Mouse (Mus musculus) thymus, adult 2 months (tissue): ENCODE results near the gene Slc51a. TPM values are rescaled to one million over a fixed set of nuclear protein-coding genes. Genes with fewer than 3 reads are reported as not detected.
"Not testable (repeated sequence)": the region's sequence is repeated elsewhere in the genome, so short reads cannot be mapped to it uniquely, and the experiment has no call there.

Source experiments
- DNase-seq: peaks from one replicate; pipeline ENCODE4 v3.0.0; 2021
- H3K27ac ChIP-seq: fragments of 200-500 bp; 2 replicates; pipeline ENCODE4 v1.5.1; 2012; ENCODE audit warnings: low read length, control low read depth; ENCODE audit not compliant: control insufficient read depth, insufficient read depth
- H3K27me3 ChIP-seq: fragments of 200-500 bp; 2 replicates; pipeline ENCODE4 v1.6.1; 2012; ENCODE audit warnings: mild to moderate bottlenecking, low read length, moderate library complexity, mixed read lengths; ENCODE audit not compliant: control insufficient read depth, insufficient read depth
- H3K36me3 ChIP-seq: fragments of 200-500 bp; 2 replicates; pipeline ENCODE4 v1.6.1; 2012; ENCODE audit warnings: mild to moderate bottlenecking, low read length, moderate library complexity; ENCODE audit not compliant: control insufficient read depth, insufficient read depth
- H3K4me1 ChIP-seq: fragments of 200-500 bp; replicated peaks from 2 replicates; pipeline ENCODE4 v1.6.1; 2012; ENCODE audit warnings: low read length; ENCODE audit not compliant: control insufficient read depth, insufficient read depth
- H3K4me3 ChIP-seq: fragments of 200-500 bp; 2 replicates; pipeline ENCODE4 v1.5.1; 2012; ENCODE audit warnings: mild to moderate bottlenecking, low read length, control low read depth, moderate library complexity; ENCODE audit not compliant: control insufficient read depth, insufficient read depth
- CTCF ChIP-seq: fragments of 200-500 bp; IDR thresholded peaks from 2 replicates; pipeline ENCODE4 v1.5.1; 2012; ENCODE audit warnings: mild to moderate bottlenecking, control low read depth, low read length, moderate library complexity, borderline replicate concordance; ENCODE audit not compliant: control insufficient read depth, poor library complexity, insufficient read depth; ENCODE audit errors: extremely low read depth
- POLR2A ChIP-seq: fragments of 200-500 bp; IDR thresholded peaks from 2 replicates; pipeline ENCODE4 v1.6.1; 2012; ENCODE audit warnings: mild to moderate bottlenecking, low read length, control low read depth, moderate library complexity; ENCODE audit not compliant: control insufficient read depth, poor library complexity, insufficient read depth; ENCODE audit errors: extremely low read depth
- WGBS: fragments of 180-500 bp; shearing (Covaris S2); methylation state at CpG from one replicate; pipeline ENCODE4 v1.1.7; 2018; 5-methylcytosine and 5-hydroxymethylcytosine counted together
- polyA plus RNA-seq: library from polyadenylated mRNA; depleted of rRNA; stranded (reverse); fragments of >200 nt; gene quantifications from 2 replicates; pipeline ENCODE4 v1.2.3, GENCODE M21; 2012

The Slc51a gene
- polyA plus RNA-seq, 1 experiment = 1.3 TPM

- H3K27me3 ChIP-seq = no peaks in the 10 kb centered on the region
- H3K4me1 ChIP-seq = peaks cover 8% of the 10 kb centered on the region
- H3K27ac ChIP-seq = no peak overlapping the region
- DNase-seq = no peak
- no peaks in the 10 kb centered on the region for H3K36me3 ChIP-seq
- 94% methylated on average over 12 of the region's 12 CpGs for whole genome bisulfite sequencing
- TF ChIP-seq CTCF = no peak
- no peak for TF ChIP-seq POLR2A
- no peak overlapping the region for H3K4me3 ChIP-seq
Measured at GRCm38 (mm10) chr16:32502621-32503335, 15.1 kb upstream of the Slc51a start.

DNA sequence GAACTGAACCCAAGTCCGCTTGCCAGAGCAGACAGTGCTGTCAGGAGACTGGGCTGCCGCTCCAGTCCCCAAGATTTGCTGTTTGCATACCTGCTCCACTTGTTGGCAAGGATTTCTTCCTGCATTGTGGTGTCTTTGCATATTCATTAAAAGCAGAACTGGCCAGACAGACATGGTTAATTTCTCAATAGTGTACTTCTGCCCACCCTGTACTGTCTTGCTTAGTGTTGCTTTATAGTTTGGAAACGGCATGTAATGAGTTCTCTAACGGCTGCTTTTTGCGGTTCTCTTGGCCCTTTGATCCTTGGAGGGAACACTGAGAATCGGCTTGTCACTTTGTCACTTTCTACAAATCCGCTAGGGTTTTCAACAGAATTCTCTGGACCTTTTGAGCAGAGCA is 13.8 kb upstream of the Slc51a start:
- Histone ChIP-seq H3K36me3 (no peaks in the 10 kb centered on the region), H3K4me1 (peaks cover 8% of the 10 kb centered on the region), H3K27me3 (no peaks in the 10 kb centered on the region), H3K4me3 (no peak overlapping the region), H3K27ac (no peak overlapping the region)
- TF ChIP-seq POLR2A = no peak
- TF ChIP-seq CTCF = no peak
- no peak for DNase-seq
- 69% methylated on average over 7 of the region's 7 CpGs for WGBS

- H3K4me3 ChIP-seq = no peak overlapping the region
- no peak overlapping the region for H3K27ac ChIP-seq
- peak; percentile 86 for DNase-seq
- peak; percentile 96 for TF ChIP-seq CTCF
- no peak for TF ChIP-seq POLR2A
- H3K36me3 ChIP-seq = no peaks in the 10 kb centered on the region
- peaks cover 8% of the 10 kb centered on the region for H3K4me1 ChIP-seq
- no peaks in the 10 kb centered on the region for H3K27me3 ChIP-seq
- 22% methylated on average over 22 of the region's 22 CpGs for WGBS
Measured at GRCm38 (mm10) chr16:32499430-32500037, 11.9 kb upstream of the Slc51a start.

DNA sequence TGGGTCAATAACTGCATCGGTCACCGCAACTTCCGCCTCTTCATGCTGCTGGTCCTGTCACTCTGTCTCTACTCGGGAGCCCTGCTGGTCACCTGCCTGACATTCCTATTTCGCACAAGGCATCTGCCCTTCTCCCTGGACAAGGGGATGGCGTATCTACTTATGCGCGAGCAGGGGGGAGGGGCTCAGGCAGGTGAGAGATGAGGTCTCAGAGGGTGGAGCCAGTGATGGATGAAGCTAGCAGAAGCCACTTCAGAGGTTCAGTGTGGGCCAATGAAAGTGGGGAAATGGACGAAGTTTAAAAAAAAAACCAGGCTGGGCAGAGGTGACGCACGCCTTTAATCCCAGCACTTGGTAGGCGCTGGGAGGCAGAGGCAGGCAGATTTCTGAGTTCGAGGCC is 11.3 kb upstream of the Slc51a start:
- TF ChIP-seq CTCF (no peak), POLR2A (no peak)
- Histone ChIP-seq H3K27ac (no peak overlapping the region), H3K27me3 (no peaks in the 10 kb centered on the region), H3K36me3 (no peaks in the 10 kb centered on the region), H3K4me3 (no peak overlapping the region), H3K4me1 (peaks cover 8% of the 10 kb centered on the region)
- no peak for DNase-seq
- WGBS = 89% methylated on average over 13 of the region's 13 CpGs

DNA sequence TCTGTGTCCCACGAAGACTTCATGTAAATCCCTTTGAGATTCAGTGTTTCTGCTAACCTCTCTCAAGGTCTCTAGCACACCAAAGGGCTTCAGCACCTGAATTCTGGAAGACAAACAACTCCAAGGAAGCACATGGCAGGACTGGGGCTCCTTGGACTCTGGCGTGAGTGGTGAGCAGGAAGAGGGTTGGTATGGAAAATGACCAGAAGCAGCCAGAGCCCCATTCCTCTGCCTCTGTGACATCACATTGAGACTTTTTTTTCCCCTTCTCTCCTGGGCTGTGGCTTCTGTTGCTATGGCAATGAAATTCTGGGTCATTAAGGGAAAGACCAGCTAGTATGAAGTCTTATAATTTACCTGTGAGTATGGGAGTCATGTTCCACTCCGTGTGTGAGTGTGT is 8.3 kb upstream of the Slc51a start, which contains the start of gene Zdhhc19:
Zdhhc19 (plus strand) TSS at position 301 of the 400 bp plus-strand sequence.
- Histone ChIP-seq H3K27me3 (no peaks in the 10 kb centered on the region), H3K4me1 (0 out of 2 replicates have a peak, but pooled peaks cover 3% of the 10 kb centered on the region), H3K36me3 (no peaks in the 10 kb centered on the region), H3K4me3 (no peak within 1 kb of the TSS), H3K27ac (no peak within 1 kb of the TSS)
- WGBS = 84% methylated on average over 3 of the region's 3 CpGs
- TF ChIP-seq POLR2A (no peak), CTCF (no peak)
- DNase-seq = no peak

GRCm38 (mm10) chr16:32494371-32494770 is 6.7 kb upstream of the Slc51a start:
- H3K27me3 ChIP-seq, H3K27ac ChIP-seq, H3K4me1 ChIP-seq, H3K36me3 ChIP-seq, H3K4me3 ChIP-seq, DNase-seq: not testable (repeated sequence)
- WGBS = 81% methylated on average over 6 of the region's 6 CpGs

DNA sequence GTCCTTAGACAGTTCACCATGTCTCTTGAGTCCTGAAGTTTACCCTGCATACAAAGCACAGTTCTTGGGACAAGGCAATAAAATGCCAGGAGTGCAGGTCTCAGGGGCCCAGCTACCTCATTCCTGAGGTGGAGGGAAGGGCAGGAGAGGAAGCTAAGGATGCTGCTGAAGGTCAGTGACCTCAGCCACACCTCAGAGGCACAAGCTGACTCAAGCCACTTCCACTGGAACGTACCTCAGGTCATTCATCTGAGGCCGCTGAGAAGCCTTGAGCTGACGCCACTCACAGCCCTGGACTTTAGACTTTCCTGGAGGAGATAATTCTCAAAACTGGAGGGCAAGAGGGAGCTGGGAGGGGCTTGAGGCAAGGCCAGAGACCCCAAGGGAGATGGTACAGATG is 1.3 kb upstream of the Slc51a start:
- H3K27me3 ChIP-seq = no peaks in the 10 kb centered on the region
- no peaks in the 10 kb centered on the region for H3K36me3 ChIP-seq
- TF ChIP-seq CTCF (no peak), POLR2A (no peak)
- no peak for DNase-seq
- H3K27ac ChIP-seq = no peak overlapping the region
- H3K4me3 ChIP-seq = no peak overlapping the region
- H3K4me1 ChIP-seq = no peaks in the 10 kb centered on the region
- WGBS = 100% methylated on average over 3 of the region's 3 CpGs
